Mouse (Mus musculus) intestine, embryonic 15.5 days (tissue): ENCODE measurements at regions not wholly inside any gene's neighbourhood (a gene's known extent, or its start where the extent isn't known, plus 50 kb on each side); places are given as distances from the start of the nearest gene placed in this dataset.
A peak's percentile ranks its signal among the peaks of the same experiment; 100 is the strongest.

Source experiments
- ATAC-seq: fragments of 200-750 bp; cut with Nextera tagmentation; 2 replicates; pipeline ENCODE4 v1.8.0; 2017; ENCODE audit warnings: moderate TSS enrichment, moderate library complexity
- H3K27ac ChIP-seq: fragments of 300-500 bp; sonication (generic); 2 replicates; pipeline ENCODE4 v1.5.1; 2015; ENCODE audit warnings: mild to moderate bottlenecking, inconsistent platforms
- H3K27me3 ChIP-seq: fragments of 300-500 bp; sonication (generic); replicated peaks from 2 replicates; pipeline ENCODE4 v1.6.1; 2015; ENCODE audit warnings: inconsistent platforms
- H3K36me3 ChIP-seq: fragments of 300-500 bp; sonication (generic); 2 replicates; pipeline ENCODE4 v1.6.1; 2015; ENCODE audit warnings: inconsistent platforms
- H3K4me1 ChIP-seq: fragments of 300-500 bp; sonication (generic); replicated peaks from 2 replicates; pipeline ENCODE4 v1.6.1; 2015; ENCODE audit warnings: inconsistent platforms
- H3K4me2 ChIP-seq: fragments of 300-500 bp; sonication (generic); replicated peaks from 2 replicates; pipeline ENCODE4 v1.6.1; 2015; ENCODE audit warnings: mild to moderate bottlenecking, inconsistent platforms
- H3K4me3 ChIP-seq: fragments of 300-500 bp; sonication (generic); replicated peaks from 2 replicates; pipeline ENCODE4 v1.5.1; 2015; ENCODE audit warnings: inconsistent platforms
- H3K9ac ChIP-seq: fragments of 300-500 bp; sonication (generic); 2 replicates; pipeline ENCODE4 v1.6.1; 2015; ENCODE audit warnings: inconsistent platforms
- H3K9me3 ChIP-seq: fragments of 300-500 bp; sonication (generic); 2 replicates; pipeline ENCODE4 v1.6.1; 2016; ENCODE audit warnings: inconsistent platforms
- WGBS: fragments of 180-500 bp; shearing (Covaris S2); methylation state at CpG from one replicate; pipeline ENCODE4 v1.1.7; 2015; 5-methylcytosine and 5-hydroxymethylcytosine counted together

- H3K9ac ChIP-seq: no peak overlapping the region
- H3K27ac ChIP-seq: no peak overlapping the region
- WGBS: 69% methylated on average over 3 of the region's 3 CpGs
- H3K4me1 ChIP-seq: no peaks in the 10 kb centered on the region
- H3K36me3 ChIP-seq: no peaks in the 10 kb centered on the region
- H3K27me3 ChIP-seq: no peaks in the 10 kb centered on the region
- H3K4me2 ChIP-seq: no peak overlapping the region
- no peak for ATAC-seq
- H3K9me3 ChIP-seq: no peaks in the 10 kb centered on the region
- H3K4me3 ChIP-seq: no peak overlapping the region
Measured at GRCm38 (mm10) chr1:55863113-55863512, 457.4 kb downstream of the Plcl1 start.

GRCm38 (mm10) chr1:55865274-55865673 lies 459.6 kb downstream of the Plcl1 start:
- Histone ChIP-seq H3K9me3 (no peaks in the 10 kb centered on the region), H3K4me2 (no peak overlapping the region), H3K27me3 (no peaks in the 10 kb centered on the region), H3K4me1 (no peaks in the 10 kb centered on the region), H3K27ac (no peak overlapping the region), H3K36me3 (no peaks in the 10 kb centered on the region), H3K9ac (no peak overlapping the region), H3K4me3 (no peak overlapping the region)
- WGBS: 55% methylated on average over 4 of the region's 4 CpGs
- ATAC-seq: no peak

- H3K27me3 ChIP-seq: no peaks in the 10 kb centered on the region
- no peaks in the 10 kb centered on the region for H3K4me1 ChIP-seq
- H3K9me3 ChIP-seq: no peaks in the 10 kb centered on the region
- H3K4me3 ChIP-seq: no peak overlapping the region
- no peak overlapping the region for H3K27ac ChIP-seq
- no peak for ATAC-seq
- no peak overlapping the region for H3K4me2 ChIP-seq
- no peak overlapping the region for H3K9ac ChIP-seq
- no peaks in the 10 kb centered on the region for H3K36me3 ChIP-seq
Measured at GRCm38 (mm10) chr1:55866677-55867076, 461.0 kb downstream of the Plcl1 start.

- WGBS: 79% methylated on average over 4 of the region's 4 CpGs
Measured at GRCm38 (mm10) chr1:55873583-55873982, 467.9 kb downstream of the Plcl1 start.

GRCm38 (mm10) chr1:55874143-55874867 lies 468.6 kb downstream of the Plcl1 start:
- Histone ChIP-seq H3K4me1 (no peaks in the 10 kb centered on the region), H3K9ac (no peak overlapping the region), H3K36me3 (no peaks in the 10 kb centered on the region), H3K27ac (no peak overlapping the region), H3K4me2 (no peak overlapping the region), H3K9me3 (no peaks in the 10 kb centered on the region), H3K4me3 (no peak overlapping the region), H3K27me3 (no peaks in the 10 kb centered on the region)
- 14% methylated on average over 7 of the region's 7 CpGs for WGBS
- ATAC-seq: peak; percentile 77

More at GRCm38 (mm10) chr1:55873583-55873982, 467.9 kb downstream of the Plcl1 start:
- H3K27ac ChIP-seq: no peak overlapping the region
- no peaks in the 10 kb centered on the region for H3K36me3 ChIP-seq
- H3K27me3 ChIP-seq: no peaks in the 10 kb centered on the region
- H3K4me1 ChIP-seq: no peaks in the 10 kb centered on the region
- no peak overlapping the region for H3K4me3 ChIP-seq
- no peak overlapping the region for H3K4me2 ChIP-seq
- no peak overlapping the region for H3K9ac ChIP-seq
- ATAC-seq: no peak
- H3K9me3 ChIP-seq: no peaks in the 10 kb centered on the region

GRCm38 (mm10) chr1:55874868-55875144 lies 469.1 kb downstream of the Plcl1 start:
- Histone ChIP-seq H3K27me3 (no peaks in the 10 kb centered on the region), H3K4me2 (no peak overlapping the region), H3K36me3 (no peaks in the 10 kb centered on the region), H3K9me3 (no peaks in the 10 kb centered on the region), H3K4me1 (no peaks in the 10 kb centered on the region), H3K27ac (no peak overlapping the region), H3K9ac (no peak overlapping the region), H3K4me3 (no peak overlapping the region)
- 74% methylated on average over 4 of the region's 4 CpGs for WGBS
- ATAC-seq: no peak

- Histone ChIP-seq H3K4me3 (no peak overlapping the region), H3K36me3 (no peaks in the 10 kb centered on the region), H3K27ac (no peak overlapping the region), H3K9ac (no peak overlapping the region), H3K9me3 (no peaks in the 10 kb centered on the region), H3K27me3 (0 out of 2 replicates have a peak, but pooled peaks cover 3% of the 10 kb centered on the region), H3K4me2 (no peak overlapping the region), H3K4me1 (no peaks in the 10 kb centered on the region)
- no peak for ATAC-seq
Measured at GRCm38 (mm10) chr1:55884576-55884975, 478.9 kb downstream of the Plcl1 start.

- H3K27me3 ChIP-seq: 0 out of 2 replicates have a peak, but pooled peaks cover 3% of the 10 kb centered on the region
- no peak for ATAC-seq
- 29% methylated on average over 5 of the region's 5 CpGs for WGBS
Measured at GRCm38 (mm10) chr1:55886383-55887070, 480.8 kb downstream of the Plcl1 start.

GRCm38 (mm10) chr1:55887386-55887785 lies 481.7 kb downstream of the Plcl1 start:
- no peaks in the 10 kb centered on the region for H3K4me1 ChIP-seq
- no peak overlapping the region for H3K9ac ChIP-seq
- no peak overlapping the region for H3K4me3 ChIP-seq
- H3K27me3 ChIP-seq: 0 out of 2 replicates have a peak, but pooled peaks cover 3% of the 10 kb centered on the region
- no peak overlapping the region for H3K27ac ChIP-seq
- no peaks in the 10 kb centered on the region for H3K36me3 ChIP-seq
- 55% methylated on average over 7 of the region's 7 CpGs for WGBS
- peak; percentile 36; the same call in 1 of the 2 replicates for ATAC-seq
- no peaks in the 10 kb centered on the region for H3K9me3 ChIP-seq
- no peak overlapping the region for H3K4me2 ChIP-seq

More at GRCm38 (mm10) chr1:55886383-55887070, 480.8 kb downstream of the Plcl1 start:
- Histone ChIP-seq H3K4me1 (no peaks in the 10 kb centered on the region), H3K9me3 (no peaks in the 10 kb centered on the region), H3K9ac (no peak overlapping the region), H3K4me3 (no peak overlapping the region), H3K4me2 (no peak overlapping the region), H3K27ac (no peak overlapping the region), H3K36me3 (no peaks in the 10 kb centered on the region)

GRCm38 (mm10) chr1:55888711-55889366 lies 483.1 kb downstream of the Plcl1 start:
- Histone ChIP-seq H3K4me1 (no peaks in the 10 kb centered on the region), H3K27me3 (0 out of 2 replicates have a peak, but pooled peaks cover 3% of the 10 kb centered on the region), H3K9me3 (no peaks in the 10 kb centered on the region), H3K4me2 (no peak overlapping the region), H3K27ac (no peak overlapping the region), H3K9ac (no peak overlapping the region), H3K36me3 (no peaks in the 10 kb centered on the region), H3K4me3 (no peak overlapping the region)
- no peak for ATAC-seq
- 63% methylated on average over 17 of the region's 17 CpGs for WGBS

- Histone ChIP-seq H3K9me3 (no peaks in the 10 kb centered on the region), H3K4me3 (no peak overlapping the region), H3K36me3 (no peaks in the 10 kb centered on the region), H3K4me1 (no peaks in the 10 kb centered on the region), H3K27ac (no peak overlapping the region), H3K9ac (no peak overlapping the region), H3K4me2 (peak overlapping the region; percentile 24), H3K27me3 (0 out of 2 replicates have a peak, but pooled peaks cover 3% of the 10 kb centered on the region)
- WGBS: 53% methylated on average over 15 of the region's 15 CpGs
- ATAC-seq: 0 out of 2 replicates have a peak, but pooled peaks have one; percentile 43
Measured at GRCm38 (mm10) chr1:55890511-55891151, 484.9 kb downstream of the Plcl1 start.

- Histone ChIP-seq H3K9me3 (no peaks in the 10 kb centered on the region), H3K4me3 (no peak overlapping the region), H3K9ac (no peak overlapping the region), H3K27ac (no peak overlapping the region), H3K4me2 (no peak overlapping the region), H3K4me1 (no peaks in the 10 kb centered on the region), H3K36me3 (no peaks in the 10 kb centered on the region), H3K27me3 (0 out of 2 replicates have a peak, but pooled peaks cover 3% of the 10 kb centered on the region)
- ATAC-seq: no peak
- whole genome bisulfite sequencing: 61% methylated on average over 10 of the region's 10 CpGs
Measured at GRCm38 (mm10) chr1:55891894-55892293, 486.2 kb downstream of the Plcl1 start.
